Mouse (Mus musculus): ENCODE measurements at regions not wholly inside any gene's neighbourhood (a gene's known extent, or its start where the extent isn't known, plus 50 kb on each side); places are given as distances from the start of the nearest gene placed in this dataset.

- no peak for TF ChIP-seq POLR2A (IDR thresholded peaks at IDR 0.05; ENCODE audit: insufficient read length, low read depth)
- TF ChIP-seq MYOD1 (IDR thresholded peaks at IDR 0.05; ENCODE audit: control insufficient read depth in 1 of 3, insufficient read length in 2 of 3, low read depth in 2 of 3) = no peak
- no peak for TF ChIP-seq MAX (IDR thresholded peaks at IDR 0.05; ENCODE audit: low read depth)
- no peak for TF ChIP-seq USF1 (IDR thresholded peaks at IDR 0.05; ENCODE audit: low read depth)
- no peak for TF ChIP-seq MYOG (IDR thresholded peaks at IDR 0.05; ENCODE audit: control insufficient read depth in 1 of 3, insufficient read depth in 1 of 3, insufficient read length in 2 of 3, low read depth in 2 of 3)
- no peak for TF ChIP-seq REST (IDR thresholded peaks at IDR 0.05; ENCODE audit: insufficient read depth, insufficient read length)
- TF ChIP-seq SRF (IDR thresholded peaks at IDR 0.05; ENCODE audit: control insufficient read depth, insufficient read length, low read depth) = no peak
- no peak for TF ChIP-seq TCF12 (IDR thresholded peaks at IDR 0.05; ENCODE audit: insufficient read depth, poor library complexity, severe bottlenecking)
- no peak for TF ChIP-seq CEBPB (IDR thresholded peaks at IDR 0.05; ENCODE audit: insufficient read depth, poor library complexity, severe bottlenecking)
- H3ac ChIP-seq (ENCODE audit: control insufficient read depth, insufficient read length) = no peak overlapping the region
- no peaks in the 10 kb centered on the region for H3K79me2 ChIP-seq (ENCODE audit: control insufficient read depth, insufficient read depth)
- no peaks in the 10 kb centered on the region for H3K36me3 ChIP-seq (ENCODE audit: control insufficient read depth, insufficient read depth)
- H3K27me3 ChIP-seq (ENCODE audit: control insufficient read depth, insufficient read depth, insufficient read length) = no peaks in the 10 kb centered on the region
- no peak overlapping the region for H3K4me3 ChIP-seq
- no peak overlapping the region for H3K4me2 ChIP-seq (ENCODE audit: low read depth)
These were observed 60.4 kb upstream of the Prdx6b start for GRCm38 (mm10) chr2:80231891-80232290.

- Histone ChIP-seq H3K36me3 (ENCODE audit: control insufficient read depth, insufficient read depth) (no peaks in the 10 kb centered on the region), H3K4me3 (no peak overlapping the region), H3K4me2 (ENCODE audit: low read depth) (no peak overlapping the region), H3K27me3 (ENCODE audit: control insufficient read depth, insufficient read depth, insufficient read length) (no peaks in the 10 kb centered on the region), H3ac (ENCODE audit: control insufficient read depth, insufficient read length) (no peak overlapping the region), H3K79me2 (ENCODE audit: control insufficient read depth, insufficient read depth) (no peaks in the 10 kb centered on the region)
- TF ChIP-seq MAX (IDR thresholded peaks at IDR 0.05; ENCODE audit: low read depth) = no peak
- no peak for TF ChIP-seq MYOG (IDR thresholded peaks at IDR 0.05; ENCODE audit: control insufficient read depth in 1 of 3, insufficient read depth in 1 of 3, insufficient read length in 2 of 3, low read depth in 2 of 3)
- no peak for TF ChIP-seq MYOD1 (IDR thresholded peaks at IDR 0.05; ENCODE audit: control insufficient read depth in 1 of 3, insufficient read length in 2 of 3, low read depth in 2 of 3)
- no peak for TF ChIP-seq REST (IDR thresholded peaks at IDR 0.05; ENCODE audit: insufficient read depth, insufficient read length)
- no peak for TF ChIP-seq POLR2AphosphoS2 (IDR thresholded peaks at IDR 0.05; ENCODE audit: insufficient read length, low read depth)
- TF ChIP-seq USF1 (IDR thresholded peaks at IDR 0.05; ENCODE audit: low read depth) = no peak
- no peak for TF ChIP-seq SRF (IDR thresholded peaks at IDR 0.05; ENCODE audit: control insufficient read depth, insufficient read length, low read depth)
- TF ChIP-seq TCF12 (IDR thresholded peaks at IDR 0.05; ENCODE audit: insufficient read depth, poor library complexity, severe bottlenecking) = no peak
- TF ChIP-seq CEBPB (IDR thresholded peaks at IDR 0.05; ENCODE audit: insufficient read depth, poor library complexity, severe bottlenecking) = no peak
These were observed 75.9 kb upstream of the Pde1a start for GRCm38 (mm10) chr2:80205074-80205727.

GRCm38 (mm10) chr2:80203486-80203885, 74.2 kb upstream of the Pde1a start:
- Histone ChIP-seq H3K27me3 (ENCODE audit: control insufficient read depth, insufficient read depth, insufficient read length) (no peaks in the 10 kb centered on the region), H3K4me2 (ENCODE audit: low read depth) (no peak overlapping the region), H3K36me3 (ENCODE audit: control insufficient read depth, insufficient read depth) (no peaks in the 10 kb centered on the region), H3K79me2 (ENCODE audit: control insufficient read depth, insufficient read depth) (no peaks in the 10 kb centered on the region), H3ac (ENCODE audit: control insufficient read depth, insufficient read length) (no peak overlapping the region), H3K4me3 (no peak overlapping the region)
- no peak for TF ChIP-seq TCF3 (IDR thresholded peaks at IDR 0.05; ENCODE audit: insufficient read length, low read depth)
- no peak for TF ChIP-seq CEBPB (IDR thresholded peaks at IDR 0.05; ENCODE audit: insufficient read depth, poor library complexity, severe bottlenecking)
- TF ChIP-seq POLR2AphosphoS2 (IDR thresholded peaks at IDR 0.05; ENCODE audit: insufficient read length, low read depth) = no peak
- TF ChIP-seq E2F4 (IDR thresholded peaks at IDR 0.05; ENCODE audit: insufficient read depth) = no peak
- no peak for TF ChIP-seq REST (IDR thresholded peaks at IDR 0.05; ENCODE audit: insufficient read depth, insufficient read length)
- TF ChIP-seq SRF (IDR thresholded peaks at IDR 0.05; ENCODE audit: control insufficient read depth, insufficient read length, low read depth) = no peak
- TF ChIP-seq USF1 (IDR thresholded peaks at IDR 0.05; ENCODE audit: low read depth) = no peak
- TF ChIP-seq MAX (IDR thresholded peaks at IDR 0.05; ENCODE audit: low read depth) = no peak
- TF ChIP-seq POLR2A (IDR thresholded peaks at IDR 0.05; ENCODE audit: insufficient read length, low read depth) = no peak
- no peak for TF ChIP-seq MYOD1 (IDR thresholded peaks at IDR 0.05; ENCODE audit: control insufficient read depth in 1 of 3, insufficient read length in 2 of 3, low read depth in 2 of 3)

- no peak overlapping the region for H3ac ChIP-seq (ENCODE audit: control insufficient read depth, insufficient read length)
- no peak overlapping the region for H3K4me2 ChIP-seq (ENCODE audit: low read depth)
- no peaks in the 10 kb centered on the region for H3K79me2 ChIP-seq (ENCODE audit: control insufficient read depth, insufficient read depth)
- TF ChIP-seq MYOD1 (IDR thresholded peaks at IDR 0.05; ENCODE audit: control insufficient read depth in 1 of 3, insufficient read length in 2 of 3, low read depth in 2 of 3) = no peak
- no peak for TF ChIP-seq TCF3 (IDR thresholded peaks at IDR 0.05; ENCODE audit: insufficient read length, low read depth)
- TF ChIP-seq SRF (IDR thresholded peaks at IDR 0.05; ENCODE audit: control insufficient read depth, insufficient read length, low read depth) = no peak
- no peak for TF ChIP-seq REST (IDR thresholded peaks at IDR 0.05; ENCODE audit: insufficient read depth, insufficient read length)
- no peak for TF ChIP-seq TCF12 (IDR thresholded peaks at IDR 0.05; ENCODE audit: insufficient read depth, poor library complexity, severe bottlenecking)
- TF ChIP-seq E2F4 (IDR thresholded peaks at IDR 0.05; ENCODE audit: insufficient read depth) = no peak
- TF ChIP-seq POLR2A (IDR thresholded peaks at IDR 0.05; ENCODE audit: insufficient read length, low read depth) = no peak
- TF ChIP-seq MAX (IDR thresholded peaks at IDR 0.05; ENCODE audit: low read depth) = no peak
- TF ChIP-seq CEBPB (IDR thresholded peaks at IDR 0.05; ENCODE audit: insufficient read depth, poor library complexity, severe bottlenecking) = no peak
- no peak for TF ChIP-seq USF1 (IDR thresholded peaks at IDR 0.05; ENCODE audit: low read depth)
- no peak for TF ChIP-seq MYOG (IDR thresholded peaks at IDR 0.05; ENCODE audit: control insufficient read depth in 1 of 3, insufficient read depth in 1 of 3, insufficient read length in 2 of 3, low read depth in 2 of 3)
- TF ChIP-seq POLR2AphosphoS2 (IDR thresholded peaks at IDR 0.05; ENCODE audit: insufficient read length, low read depth) = no peak
- no peak overlapping the region for H3K4me3 ChIP-seq
- H3K36me3 ChIP-seq (ENCODE audit: control insufficient read depth, insufficient read depth) = no peaks in the 10 kb centered on the region
- H3K27me3 ChIP-seq (ENCODE audit: control insufficient read depth, insufficient read depth, insufficient read length) = no peaks in the 10 kb centered on the region
These were observed 66.7 kb upstream of the Pde1a start for GRCm38 (mm10) chr2:80195896-80196410.
